Mouse (Mus musculus): ENCODE data around the gene Gm20662. TPM values are rescaled to one million over a fixed set of nuclear protein-coding genes. Genes with fewer than 3 reads are reported as not detected.
"Not testable (repeated sequence)": the region's sequence is repeated elsewhere in the genome, so short reads cannot be mapped to it uniquely, and the experiment has no call there.

Gm20662 gene
- polyA plus RNA-seq, 2 experiments, result 0.76 to 6.8 TPM

- peak within 1 kb of the TSS; percentile 93 for H3K4me3 ChIP-seq (replicated peaks; ENCODE audit: low read length)
- WGBS, result under 1% methylated on average over 45 of the region's 51 CpGs
- no peaks in the 10 kb centered on the region for H3K36me3 ChIP-seq (ENCODE audit: control insufficient read depth, insufficient read depth, low read length)
- H3K9ac ChIP-seq (ENCODE audit: low read depth, low read length, severe bottlenecking), result peak within 1 kb of the TSS; percentile 93
- peaks cover 14% of the 10 kb centered on the region for H3K4me1 ChIP-seq (ENCODE audit: control insufficient read depth, insufficient read depth, low read length)
- peak; percentile 100 for DNase-seq (ENCODE audit: low spot score)
- TF ChIP-seq POLR2A (IDR thresholded peaks at IDR 0.05; ENCODE audit: borderline replicate concordance, extremely low read depth, insufficient read depth, insufficient read length), result peak; percentile 51; the same call in 1 of the 2 replicates
- H3K27ac ChIP-seq (replicated peaks; ENCODE audit: low read depth, low read length), result peak within 1 kb of the TSS; percentile 90
- H3K27me3 ChIP-seq (ENCODE audit: control insufficient read depth, insufficient read depth, low read length), result no peaks in the 10 kb centered on the region
- no peaks in the 10 kb centered on the region for H3K9me3 ChIP-seq (ENCODE audit: control insufficient read depth, low read length)
- peak; percentile 100 for ATAC-seq (ENCODE audit: low FRiP score, low read depth)
- H3K4me2 ChIP-seq (replicated peaks; ENCODE audit: low read depth, low read length, severe bottlenecking), result peak within 1 kb of the TSS; percentile 79
Observed at GRCm38 (mm10) chr9:108001922-108002770, 6.0 kb downstream of the Gm20662 start, which contains the start of gene Ip6k1. Ip6k1 (plus strand) TSS chr9:108002501.

GRCm38 (mm10) chr9:108002778-108003530 is 6.8 kb downstream of the Gm20662 start:
- H3K9me3 ChIP-seq (ENCODE audit: control insufficient read depth, low read length), result no peaks in the 10 kb centered on the region
- no peak for DNase-seq (ENCODE audit: low spot score)
- under 1% methylated on average over 39 of the region's 50 CpGs for WGBS

GRCm38 (mm10) chr9:108003531-108003890 is 7.4 kb downstream of the Gm20662 start:
- no peak for DNase-seq (ENCODE audit: low spot score)
- WGBS, result 8% methylated on average over 8 of the region's 8 CpGs
- no peaks in the 10 kb centered on the region for H3K27me3 ChIP-seq (ENCODE audit: control insufficient read depth, insufficient read depth, low read length)
- no peaks in the 10 kb centered on the region for H3K9me3 ChIP-seq (ENCODE audit: control insufficient read depth, low read length)
- ATAC-seq (ENCODE audit: low FRiP score, low read depth), result no peak
- peak overlapping the region; percentile 79 for H3K4me2 ChIP-seq (replicated peaks; ENCODE audit: low read depth, low read length, severe bottlenecking)
- no peaks in the 10 kb centered on the region for H3K36me3 ChIP-seq (ENCODE audit: control insufficient read depth, insufficient read depth, low read length)
- H3K4me3 ChIP-seq (replicated peaks; ENCODE audit: low read length), result peak overlapping the region; percentile 93
- H3K4me1 ChIP-seq (ENCODE audit: control insufficient read depth, insufficient read depth, low read length), result peaks cover 14% of the 10 kb centered on the region
- H3K9ac ChIP-seq (ENCODE audit: low read depth, low read length, severe bottlenecking), result peak overlapping the region; percentile 93
- no peak for TF ChIP-seq POLR2A (IDR thresholded peaks at IDR 0.05; ENCODE audit: borderline replicate concordance, extremely low read depth, insufficient read depth, insufficient read length)
- peak overlapping the region; percentile 90; the same call in 1 of the 2 replicates for H3K27ac ChIP-seq (replicated peaks; ENCODE audit: low read depth, low read length)

More at GRCm38 (mm10) chr9:108002778-108003530, 6.8 kb downstream of the Gm20662 start:
- Histone ChIP-seq H3K27ac (replicated peaks; ENCODE audit: low read depth, low read length) (peak overlapping the region; percentile 90), H3K9ac (ENCODE audit: low read depth, low read length, severe bottlenecking) (peak overlapping the region; percentile 93), H3K4me2 (replicated peaks; ENCODE audit: low read depth, low read length, severe bottlenecking) (peak overlapping the region; percentile 79), H3K4me3 (replicated peaks; ENCODE audit: low read length) (peak overlapping the region; percentile 93), H3K4me1 (ENCODE audit: control insufficient read depth, insufficient read depth, low read length) (peaks cover 14% of the 10 kb centered on the region), H3K27me3 (ENCODE audit: control insufficient read depth, insufficient read depth, low read length) (no peaks in the 10 kb centered on the region), H3K36me3 (ENCODE audit: control insufficient read depth, insufficient read depth, low read length) (no peaks in the 10 kb centered on the region)
- no peak for TF ChIP-seq POLR2A (IDR thresholded peaks at IDR 0.05; ENCODE audit: borderline replicate concordance, extremely low read depth, insufficient read depth, insufficient read length)
- peak; percentile 20; the same call in 1 of the 2 replicates for ATAC-seq (ENCODE audit: low FRiP score, low read depth)

GRCm38 (mm10) chr9:108008041-108008440 is 11.9 kb downstream of the Gm20662 start:
- peaks cover 9% of the 10 kb centered on the region for H3K36me3 ChIP-seq (ENCODE audit: control insufficient read depth, insufficient read depth, low read length)
- no peak for DNase-seq (ENCODE audit: low spot score)
- H3K9me3 ChIP-seq (ENCODE audit: control insufficient read depth, low read length), result no peaks in the 10 kb centered on the region
- no peak overlapping the region for H3K4me2 ChIP-seq (replicated peaks; ENCODE audit: low read depth, low read length, severe bottlenecking)
- no peak overlapping the region for H3K4me3 ChIP-seq (replicated peaks; ENCODE audit: low read length)
- no peak for ATAC-seq (ENCODE audit: low FRiP score, low read depth)
- no peaks in the 10 kb centered on the region for H3K27me3 ChIP-seq (ENCODE audit: control insufficient read depth, insufficient read depth, low read length)
- no peak overlapping the region for H3K9ac ChIP-seq (ENCODE audit: low read depth, low read length, severe bottlenecking)
- TF ChIP-seq POLR2A (IDR thresholded peaks at IDR 0.05; ENCODE audit: borderline replicate concordance, extremely low read depth, insufficient read depth, insufficient read length), result no peak
- 94% methylated on average over 5 of the region's 5 CpGs for WGBS
- H3K4me1 ChIP-seq (ENCODE audit: control insufficient read depth, insufficient read depth, low read length), result peaks cover 9% of the 10 kb centered on the region
- H3K27ac ChIP-seq (replicated peaks; ENCODE audit: low read depth, low read length), result no peak overlapping the region

- TF ChIP-seq POLR2A (IDR thresholded peaks at IDR 0.05; ENCODE audit: borderline replicate concordance, extremely low read depth, insufficient read depth, insufficient read length), result no peak
- Histone ChIP-seq H3K4me1 (ENCODE audit: control insufficient read depth, insufficient read depth, low read length) (no peaks in the 10 kb centered on the region), H3K4me3 (replicated peaks; ENCODE audit: low read length) (no peak overlapping the region), H3K9me3 (ENCODE audit: control insufficient read depth, low read length) (no peaks in the 10 kb centered on the region), H3K9ac (ENCODE audit: low read depth, low read length, severe bottlenecking) (no peak overlapping the region), H3K27ac (replicated peaks; ENCODE audit: low read depth, low read length) (no peak overlapping the region), H3K4me2 (replicated peaks; ENCODE audit: low read depth, low read length, severe bottlenecking) (no peak overlapping the region), H3K36me3 (ENCODE audit: control insufficient read depth, insufficient read depth, low read length) (peaks cover 17% of the 10 kb centered on the region), H3K27me3 (ENCODE audit: control insufficient read depth, insufficient read depth, low read length) (no peaks in the 10 kb centered on the region)
- ATAC-seq (ENCODE audit: low FRiP score, low read depth), result no peak
- no peak for DNase-seq (ENCODE audit: low spot score)
Observed at GRCm38 (mm10) chr9:108010385-108010784, 14.2 kb downstream of the Gm20662 start.

- not testable (repeated sequence) for H3K27me3 ChIP-seq (ENCODE audit: control insufficient read depth, insufficient read depth, low read length); H3K9me3 ChIP-seq (ENCODE audit: control insufficient read depth, low read length); H3K4me3 ChIP-seq (replicated peaks; ENCODE audit: low read length); DNase-seq (ENCODE audit: low spot score); H3K27ac ChIP-seq (replicated peaks; ENCODE audit: low read depth, low read length); H3K4me2 ChIP-seq (replicated peaks; ENCODE audit: low read depth, low read length, severe bottlenecking); ATAC-seq (ENCODE audit: low FRiP score, low read depth); H3K4me1 ChIP-seq (ENCODE audit: control insufficient read depth, insufficient read depth, low read length); H3K9ac ChIP-seq (ENCODE audit: low read depth, low read length, severe bottlenecking)
- 96% methylated on average over 2 of the region's 2 CpGs for WGBS
- peaks cover 21% of the 10 kb centered on the region for H3K36me3 ChIP-seq (ENCODE audit: control insufficient read depth, insufficient read depth, low read length)
Observed at GRCm38 (mm10) chr9:108013577-108013976, 17.4 kb downstream of the Gm20662 start.

All from limb, embryonic 14.5 days (tissue).